Comparison of ENCODE assay signal across 22 mouse cellular contexts in genomic region chr5:137487616-137488015, GRCm38 (mm10). TPM values are rescaled to one million over a fixed set of nuclear protein-coding genes. Genes with fewer than 3 reads are reported as not detected.
DNase-seq lines count a peak whose midpoint lies in the region; ATAC-seq and TF ChIP-seq lines count a peak whose summit lies in the region.
"Had no signal": no experiment of that assay in that cellular context is flagged by ENCODE, and none has a peak within 500 bp of the region (broad histone marks: within the 10 kb centered on the region; RNA-seq: fewer than 3 reads in every experiment).

No protein-coding gene starts in this region.

- TF ChIP-seq CTCF in midbrain, postnatal 0 days (IDR thresholded peaks at IDR 0.05) = 0 out of 2 replicates have a peak, but pooled peaks have one; percentile 37

- no peak overlapping the region for H3K4me3 ChIP-seq in hindbrain, embryonic 11.5 days (ENCODE audit: low read depth, low read length)
- no peak overlapping the region for H3K4me3 ChIP-seq in hindbrain, embryonic 13.5 days
- H3K4me3 ChIP-seq in midbrain, postnatal 0 days (ENCODE audit: low read depth, low read length) = no peak overlapping the region
- no peak overlapping the region for H3K4me3 ChIP-seq in midbrain, embryonic 13.5 days (replicated peaks)
- H3K4me3 ChIP-seq: heart, embryonic 13.5 days; hindbrain, embryonic 12.5 days; liver, embryonic 13.5 days had no signal

- no peak for ATAC-seq in hindbrain, embryonic 11.5 days (ENCODE audit: low FRiP score)
- no peak for ATAC-seq in hindbrain, embryonic 13.5 days (ENCODE audit: low FRiP score)
- no peak for ATAC-seq in midbrain, postnatal 0 days (ENCODE audit: low FRiP score)
- ATAC-seq in midbrain, embryonic 13.5 days = no peak
- ATAC-seq: forebrain, embryonic 14.5 days; midbrain, embryonic 16.5 days had no signal

- no peak overlapping the region for H3K27ac ChIP-seq in hindbrain, embryonic 11.5 days (ENCODE audit: low read depth, low read length)
- H3K27ac ChIP-seq in hindbrain, embryonic 13.5 days = no peak overlapping the region
- H3K27ac ChIP-seq in midbrain, postnatal 0 days (ENCODE audit: low read depth, low read length) = no peak overlapping the region
- H3K27ac ChIP-seq in midbrain, embryonic 13.5 days = no peak overlapping the region
- H3K27ac ChIP-seq: heart, embryonic 13.5 days; hindbrain, embryonic 12.5 days; liver, embryonic 13.5 days; macrophage had no signal

- no peaks in the 10 kb centered on the region for H3K4me1 ChIP-seq in hindbrain, embryonic 11.5 days (replicated peaks; ENCODE audit: control insufficient read depth, insufficient read depth, low read length)
- H3K4me1 ChIP-seq in hindbrain, embryonic 13.5 days (replicated peaks) = peaks cover 14% of the 10 kb centered on the region
- H3K4me1 ChIP-seq in midbrain, postnatal 0 days (ENCODE audit: insufficient read depth, low read length) = no peaks in the 10 kb centered on the region
- peaks cover 16% of the 10 kb centered on the region for H3K4me1 ChIP-seq in midbrain, embryonic 13.5 days (replicated peaks)
- H3K4me1 ChIP-seq: liver, embryonic 13.5 days had no signal

- no peaks in the 10 kb centered on the region for H3K9me3 ChIP-seq in hindbrain, embryonic 11.5 days (ENCODE audit: control insufficient read depth, low read length)
- no peaks in the 10 kb centered on the region for H3K9me3 ChIP-seq in hindbrain, embryonic 13.5 days
- no peaks in the 10 kb centered on the region for H3K9me3 ChIP-seq in midbrain, postnatal 0 days (ENCODE audit: low read length)
- H3K9me3 ChIP-seq in midbrain, embryonic 13.5 days = no peaks in the 10 kb centered on the region
- H3K9me3 ChIP-seq: hindbrain, embryonic 12.5 days; liver, embryonic 13.5 days had no signal

- H3K36me3 ChIP-seq in hindbrain, embryonic 11.5 days (ENCODE audit: control insufficient read depth, insufficient read depth, low read length) = no peaks in the 10 kb centered on the region
- H3K36me3 ChIP-seq in hindbrain, embryonic 13.5 days = no peaks in the 10 kb centered on the region
- H3K36me3 ChIP-seq in midbrain, postnatal 0 days (ENCODE audit: insufficient read depth, low read length) = no peaks in the 10 kb centered on the region
- no peaks in the 10 kb centered on the region for H3K36me3 ChIP-seq in midbrain, embryonic 13.5 days
- no peaks in the 10 kb centered on the region for H3K36me3 ChIP-seq in splenic B cell, adult 2 months (ENCODE audit: control insufficient read depth, insufficient read depth, low read length, poor library complexity, severe bottlenecking)
- H3K36me3 ChIP-seq: heart, embryonic 13.5 days; hindbrain, embryonic 12.5 days; liver, embryonic 13.5 days had no signal

- H3K9ac ChIP-seq in hindbrain, embryonic 11.5 days (ENCODE audit: low read depth, low read length) = no peak overlapping the region
- no peak overlapping the region for H3K9ac ChIP-seq in hindbrain, embryonic 13.5 days
- no peak overlapping the region for H3K9ac ChIP-seq in midbrain, postnatal 0 days (replicated peaks; ENCODE audit: low read length, poor library complexity, severe bottlenecking)
- no peak overlapping the region for H3K9ac ChIP-seq in midbrain, embryonic 13.5 days (replicated peaks)
- H3K9ac ChIP-seq: heart, embryonic 13.5 days; hindbrain, embryonic 12.5 days; liver, embryonic 13.5 days had no signal

- H3K27me3 ChIP-seq in hindbrain, embryonic 11.5 days (ENCODE audit: control insufficient read depth, insufficient read depth, low read length) = no peaks in the 10 kb centered on the region
- H3K27me3 ChIP-seq in hindbrain, embryonic 13.5 days = peaks cover 22% of the 10 kb centered on the region; the same call in 1 of the 2 replicates
- H3K27me3 ChIP-seq in midbrain, postnatal 0 days (ENCODE audit: insufficient read depth, low read length) = peaks cover 15% of the 10 kb centered on the region; the same call in 1 of the 2 replicates
- peaks cover 12% of the 10 kb centered on the region; the same call in 1 of the 2 replicates for H3K27me3 ChIP-seq in midbrain, embryonic 13.5 days
- no peaks in the 10 kb centered on the region for H3K27me3 ChIP-seq in splenic B cell, adult 2 months (ENCODE audit: control insufficient read depth, insufficient read depth, low read length, poor library complexity, severe bottlenecking)

- DNase-seq in hindbrain, embryonic 11.5 days (ENCODE audit: low spot score) = peak; percentile 25
- DNase-seq in midbrain, postnatal 0 days (ENCODE audit: low spot score) = no peak
- DNase-seq in ZHBTc4 (ENCODE audit: low read depth, low spot score) = peak; percentile 78
- peak; percentile 42 for DNase-seq in splenic B cell, adult 2 months (ENCODE audit: low read depth, low spot score)
- DNase-seq in heart, postnatal 10 days = no peak
- no peak for DNase-seq in left cerebral cortex, adult 11 months (ENCODE audit: low spot score)
- DNase-seq: cerebellum, adult 11 months; gastrocnemius, postnatal 14 days; kidney, adult 9 months; liver, embryonic 13.5 days had no signal

- intact Hi-C loops in heart, postnatal 10 days (cut with DNase I) = no loop called here

- no peak overlapping the region for H3K4me2 ChIP-seq in hindbrain, embryonic 11.5 days (replicated peaks; ENCODE audit: low read depth, low read length)
- H3K4me2 ChIP-seq in hindbrain, embryonic 13.5 days = no peak overlapping the region
- no peak overlapping the region for H3K4me2 ChIP-seq in midbrain, postnatal 0 days (ENCODE audit: low read depth, low read length, poor library complexity, severe bottlenecking)
- H3K4me2 ChIP-seq in midbrain, embryonic 13.5 days (replicated peaks) = no peak overlapping the region
- H3K4me2 ChIP-seq: heart, embryonic 13.5 days; hindbrain, embryonic 12.5 days; liver, embryonic 13.5 days had no signal

- WGBS in hindbrain, embryonic 11.5 days = 87% methylated on average over 7 of the region's 7 CpGs
- WGBS in hindbrain, embryonic 13.5 days = 86% methylated on average over 7 of the region's 7 CpGs
- 89% methylated on average over 7 of the region's 7 CpGs for WGBS in midbrain, postnatal 0 days
- WGBS in midbrain, embryonic 13.5 days = 88% methylated on average over 7 of the region's 7 CpGs

RNA-seq across cellular contexts. Expression of gene Zan, which starts 10.8 kb away (rescaled TPM):
- polyA plus RNA-seq in hindbrain, embryonic 11.5 days (2014; fragmentation: Nextera tagmentation; extraction: Ambion mirVana) = 0.04 and 0.06 TPM in 2 replicates
- polyA plus RNA-seq in hindbrain, embryonic 13.5 days (2015; fragmentation: Nextera tagmentation; extraction: Ambion mirVana) = 0.06 and 0.08 TPM in 2 replicates
- total RNA-seq in midbrain, postnatal 0 days (2014; rRNA removed) = 0.85 and 0.99 TPM in 2 replicates
- 0.31 and 0.49 TPM in 2 replicates for polyA plus RNA-seq in midbrain, postnatal 0 days (2015; fragmentation: Nextera tagmentation; extraction: Ambion mirVana)
- polyA plus RNA-seq in midbrain, embryonic 13.5 days (2015; fragmentation: Nextera tagmentation; extraction: Ambion mirVana) = 0.08 and 0.12 TPM in 2 replicates
- under 1 TPM in 1 of 2 experiments, not detected in 1; 0.10 TPM for total RNA-seq in heart, postnatal 10 days (2021)
- polyA plus RNA-seq: macrophage had no signal

RNA-seq across cellular contexts. Expression of gene Pop7, which starts 14.7 kb away (rescaled TPM):
- 55.2 and 60.6 TPM in 2 replicates for polyA plus RNA-seq in hindbrain, embryonic 11.5 days (2014; fragmentation: Nextera tagmentation; extraction: Ambion mirVana)
- polyA plus RNA-seq in hindbrain, embryonic 13.5 days (2015; fragmentation: Nextera tagmentation; extraction: Ambion mirVana) = 82.2 and 85.1 TPM in 2 replicates
- 73.2 and 95.3 TPM in 2 replicates for total RNA-seq in midbrain, postnatal 0 days (2014; rRNA removed)
- polyA plus RNA-seq in midbrain, postnatal 0 days (2015; fragmentation: Nextera tagmentation; extraction: Ambion mirVana) = 91.5 and 95.6 TPM in 2 replicates
- 74.0 and 82.0 TPM in 2 replicates for polyA plus RNA-seq in midbrain, embryonic 13.5 days (2015; fragmentation: Nextera tagmentation; extraction: Ambion mirVana)
- 10 to 100 TPM; 16.6 to 19.2 TPM for total RNA-seq in heart, postnatal 10 days (2021)

RNA-seq across cellular contexts. Expression of gene Gigyf1, which starts 30.7 kb away (rescaled TPM):
- 10.6 and 15.4 TPM in 2 replicates for polyA plus RNA-seq in hindbrain, embryonic 11.5 days (2014; fragmentation: Nextera tagmentation; extraction: Ambion mirVana)
- polyA plus RNA-seq in hindbrain, embryonic 13.5 days (2015; fragmentation: Nextera tagmentation; extraction: Ambion mirVana) = 17.9 and 19.5 TPM in 2 replicates
- 23.6 and 30.8 TPM in 2 replicates for total RNA-seq in midbrain, postnatal 0 days (2014; rRNA removed)
- polyA plus RNA-seq in midbrain, postnatal 0 days (2015; fragmentation: Nextera tagmentation; extraction: Ambion mirVana) = 16.3 and 17.8 TPM in 2 replicates
- polyA plus RNA-seq in midbrain, embryonic 13.5 days (2015; fragmentation: Nextera tagmentation; extraction: Ambion mirVana) = 19.6 and 20.5 TPM in 2 replicates
- total RNA-seq in heart, postnatal 10 days (2021) = 10 to 100 TPM; 29.6 to 33.8 TPM

RNA-seq across cellular contexts. Expression of gene Epo, which starts 45.4 kb away (rescaled TPM):
- polyA plus RNA-seq in hindbrain, embryonic 11.5 days (2014; fragmentation: Nextera tagmentation; extraction: Ambion mirVana) = 0.38 and 1.1 TPM in 2 replicates
- not detected in 2 replicates for polyA plus RNA-seq in hindbrain, embryonic 13.5 days (2015; fragmentation: Nextera tagmentation; extraction: Ambion mirVana)
- not detected in 2 replicates for total RNA-seq in midbrain, postnatal 0 days (2014; rRNA removed)
- not detected in 2 replicates for polyA plus RNA-seq in midbrain, postnatal 0 days (2015; fragmentation: Nextera tagmentation; extraction: Ambion mirVana)
- polyA plus RNA-seq in midbrain, embryonic 13.5 days (2015; fragmentation: Nextera tagmentation; extraction: Ambion mirVana) = not detected in 2 replicates
- total RNA-seq in heart, postnatal 10 days (2021) = not detected
- total RNA-seq: adrenal gland, postnatal 4 days; gastrocnemius, postnatal 14 days; layer of hippocampus, adult 18-20 months; left cerebral cortex, postnatal 10 days had no signal
- polyA plus RNA-seq: forebrain, embryonic 14.5 days; heart, embryonic 13.5 days; hindbrain, embryonic 12.5 days; macrophage; midbrain, embryonic 16.5 days; neural tube, embryonic 14.5 days; testis, adult 2 months had no signal

RNA-seq across cellular contexts. Expression of gene Gnb2, which starts 45.7 kb away (rescaled TPM):
- polyA plus RNA-seq in hindbrain, embryonic 11.5 days (2014; fragmentation: Nextera tagmentation; extraction: Ambion mirVana) = 475 and 483 TPM in 2 replicates
- polyA plus RNA-seq in hindbrain, embryonic 13.5 days (2015; fragmentation: Nextera tagmentation; extraction: Ambion mirVana) = 529 and 536 TPM in 2 replicates
- 1,154 and 1,456 TPM in 2 replicates for total RNA-seq in midbrain, postnatal 0 days (2014; rRNA removed)
- 590 and 632 TPM in 2 replicates for polyA plus RNA-seq in midbrain, postnatal 0 days (2015; fragmentation: Nextera tagmentation; extraction: Ambion mirVana)
- polyA plus RNA-seq in midbrain, embryonic 13.5 days (2015; fragmentation: Nextera tagmentation; extraction: Ambion mirVana) = 520 and 545 TPM in 2 replicates
- total RNA-seq in heart, postnatal 10 days (2021) = 100 to 1,000 TPM; 481 to 484 TPM

Comparison
In these comparisons a context has a peak if more than half of its experiments do, and no peak if none do; other contexts are left out.
1. DNase-seq: peak in hindbrain, embryonic 11.5 days (single experiment), ZHBTc4 (single experiment) and splenic B cell, adult 2 months (single experiment); none in midbrain, postnatal 0 days (single experiment), heart, postnatal 10 days (0 of 2) and left cerebral cortex, adult 11 months (single experiment).